Mouse (Mus musculus): Measurements from ENCODE around the gene Plek. TPM values are rescaled to one million over a fixed set of nuclear protein-coding genes. Genes with fewer than 3 reads are reported as not detected.

The Plek gene
- total and polyA plus RNA-seq, 3 experiments, result 166 to 354 (median 223) TPM

DNA sequence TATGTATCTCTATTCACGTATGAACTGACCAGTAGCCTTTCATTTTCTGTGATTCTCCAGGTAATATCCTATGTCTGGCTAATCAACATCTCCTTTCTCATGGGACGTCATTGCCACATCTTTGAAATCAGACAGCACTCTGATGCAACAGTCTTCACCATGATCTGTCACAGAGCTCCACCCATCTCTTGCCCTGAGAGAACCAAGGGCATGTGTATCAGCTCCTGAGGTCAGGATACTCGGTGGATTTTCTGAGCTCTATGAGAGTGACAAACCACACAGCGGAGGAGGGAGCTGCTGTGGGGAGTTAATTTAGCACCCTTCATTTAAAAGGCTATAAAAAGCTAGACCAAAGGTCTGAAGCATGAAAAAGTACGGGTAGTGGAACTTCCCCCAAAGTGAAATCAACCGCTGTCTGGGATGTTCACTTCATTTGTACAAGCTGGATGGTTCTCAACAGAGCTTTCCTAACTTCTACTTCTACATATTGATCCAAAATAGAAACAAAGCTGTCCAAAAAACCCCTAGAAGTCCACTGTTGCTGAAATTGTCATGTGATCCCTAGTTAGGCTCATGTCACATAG lies 64.3 kb downstream of the Plek start (continued):
- TF ChIP-seq ZC3H11A (IDR thresholded peaks at IDR 0.05; ENCODE audit: low read depth, low read length) (no peak), SMC3 (IDR thresholded peaks at IDR 0.05; ENCODE audit: low read depth, low read length) (peak; percentile 1; the same call in 1 of the 2 replicates), USF2 (conservative IDR thresholded peaks at IDR 0.05; ENCODE audit: low read depth, low read length) (no peak), CHD2 (IDR thresholded peaks at IDR 0.05; ENCODE audit: low read length) (0 out of 2 replicates have a peak, but pooled peaks have one; percentile 9), POLR2A (IDR thresholded peaks at IDR 0.05; ENCODE audit: low read depth, low read length) (peak; percentile 28; the same call in 1 of the 2 replicates), BHLHE40 (IDR thresholded peaks at IDR 0.05; ENCODE audit: low read depth, low read length) (peak; percentile 44), MAZ (IDR thresholded peaks at IDR 0.05; ENCODE audit: low read depth, low read length) (0 out of 2 replicates have a peak, but pooled peaks have one; percentile 21), GABPA (IDR thresholded peaks at IDR 0.05; ENCODE audit: insufficient replicate concordance, low read depth, low read length) (no peak), RAD21 (IDR thresholded peaks at IDR 0.05; ENCODE audit: low read depth, low read length) (no peak), UBTF (IDR thresholded peaks at IDR 0.05; ENCODE audit: low read depth, low read length) (no peak), HCFC1 (IDR thresholded peaks at IDR 0.05; ENCODE audit: low read depth, low read length) (no peak; the same call in 1 of the 2 replicates), KAT2A (IDR thresholded peaks at IDR 0.05; ENCODE audit: insufficient replicate concordance, low read length) (no peak), TBP (conservative IDR thresholded peaks at IDR 0.05; ENCODE audit: low read depth, low read length) (no peak), ELF1 (IDR thresholded peaks at IDR 0.05; ENCODE audit: low read depth, low read length) (no peak), RCOR1 (conservative IDR thresholded peaks at IDR 0.05; ENCODE audit: low read depth, low read length) (peak; percentile 62; the same call in 1 of the 2 replicates), ZMIZ1 (IDR thresholded peaks at IDR 0.05; ENCODE audit: low read depth, low read length) (no peak), MAX (IDR thresholded peaks at IDR 0.05; ENCODE audit: low read length) (peak; percentile 77), TCF12 (IDR thresholded peaks at IDR 0.05; ENCODE audit: low read depth, low read length) (peak; percentile 42; the same call in 1 of the 2 replicates), POLR2AphosphoS2 (IDR thresholded peaks at IDR 0.05; ENCODE audit: low read depth, low read length) (no peak)

GRCm38 (mm10) chr11:16986550-16987187 lies 65.5 kb downstream of the Plek start:
- in situ Hi-C loops (cut with MboI; ENCODE audit: low pct_ligation_motif_present, low pct_unique_long_range_greater_than_20kb, low sequenced_read_pairs) (no loop called here), dilution Hi-C loops (cut with MboI; ENCODE audit: extremely low pct_ligation_motif_present, extremely low pct_unique_long_range_greater_than_20kb, low sequenced_read_pairs) (no loop called here)
- H3K4me1 ChIP-seq (ENCODE audit: control insufficient read depth in 1 of 2, insufficient read depth in 2 of 2), result peaks cover 27 to 91% of the 10 kb centered on the region in 2 experiments
- H3K4me2 ChIP-seq (ENCODE audit: insufficient read depth, low read depth, poor library complexity, severe bottlenecking), result peak overlapping the region; percentile 57
- no peaks in the 10 kb centered on the region for H3K9me3 ChIP-seq (replicated peaks; ENCODE audit: low read length)
- H3K4me3 ChIP-seq (replicated peaks in 1 of 3; ENCODE audit: low read depth in 2 of 3, low read length in 2 of 3, poor library complexity in 1 of 3), result no peak overlapping the region
- DNase-seq (ENCODE audit: extremely low read depth), result peak; percentile 79
- H3K36me3 ChIP-seq (replicated peaks in 1 of 2; ENCODE audit: control insufficient read depth in 1 of 2, insufficient read depth in 1 of 2, low read length in 1 of 2), result peaks cover 70 to 88% of the 10 kb centered on the region in 2 experiments
- H3K9ac ChIP-seq (ENCODE audit: insufficient read depth, low read depth), result peak overlapping the region; percentile 50; the same call in 1 of the 2 replicates
- peaks cover 15% of the 10 kb centered on the region for H3K79me2 ChIP-seq (replicated peaks; ENCODE audit: control insufficient read depth, extremely low read depth, insufficient read depth, poor library complexity, severe bottlenecking)
- H3K27ac ChIP-seq (ENCODE audit: insufficient read depth, low read depth), result peak overlapping the region; percentile 68
- no peaks in the 10 kb centered on the region for H3K27me3 ChIP-seq (replicated peaks)
- TF ChIP-seq SIN3A (IDR thresholded peaks at IDR 0.05; ENCODE audit: low read length), result no peak; the same call in 1 of the 2 replicates
- TF ChIP-seq ETS1 (conservative IDR thresholded peaks at IDR 0.05; ENCODE audit: low read depth, low read length), result peak; percentile 82
- peak; percentile 67 for TF ChIP-seq CHD2 (IDR thresholded peaks at IDR 0.05; ENCODE audit: low read length)
- no peak for TF ChIP-seq ZNF384 (IDR thresholded peaks at IDR 0.05; ENCODE audit: low read depth, low read length)
- no peak for TF ChIP-seq USF2 (conservative IDR thresholded peaks at IDR 0.05; ENCODE audit: low read depth, low read length)
- TF ChIP-seq PAX5 (IDR thresholded peaks at IDR 0.05; ENCODE audit: low read length), result no peak
- no peak for TF ChIP-seq RAD21 (IDR thresholded peaks at IDR 0.05; ENCODE audit: low read depth, low read length)
- no peak for TF ChIP-seq GABPA (IDR thresholded peaks at IDR 0.05; ENCODE audit: insufficient replicate concordance, low read depth, low read length)
- TF ChIP-seq RCOR1 (conservative IDR thresholded peaks at IDR 0.05; ENCODE audit: low read depth, low read length), result 0 out of 2 replicates have a peak, but pooled peaks have one; percentile 10
- no peak for TF ChIP-seq MAFK (IDR thresholded peaks at IDR 0.05; ENCODE audit: insufficient replicate concordance, low read length)
- peak; percentile 53 for TF ChIP-seq TCF12 (IDR thresholded peaks at IDR 0.05; ENCODE audit: low read depth, low read length)
- TF ChIP-seq E2F4 (IDR thresholded peaks at IDR 0.05; ENCODE audit: insufficient replicate concordance, low read depth, low read length), result no peak
- TF ChIP-seq SMC3 (IDR thresholded peaks at IDR 0.05; ENCODE audit: low read depth, low read length), result no peak
- TF ChIP-seq CHD1 (IDR thresholded peaks at IDR 0.05; ENCODE audit: low read depth, low read length), result peak; percentile 57; the same call in 1 of the 2 replicates
- no peak for TF ChIP-seq UBTF (IDR thresholded peaks at IDR 0.05; ENCODE audit: low read depth, low read length)
- TF ChIP-seq USF1 (IDR thresholded peaks at IDR 0.05; ENCODE audit: low read depth, low read length), result no peak
- TF ChIP-seq TBP (conservative IDR thresholded peaks at IDR 0.05; ENCODE audit: low read depth, low read length), result no peak
- no peak for TF ChIP-seq HCFC1 (IDR thresholded peaks at IDR 0.05; ENCODE audit: low read depth, low read length)
- 0 out of 2 replicates have a peak, but pooled peaks have one; percentile 47 for TF ChIP-seq MAZ (IDR thresholded peaks at IDR 0.05; ENCODE audit: low read depth, low read length)
- no peak for TF ChIP-seq ZMIZ1 (IDR thresholded peaks at IDR 0.05; ENCODE audit: low read depth, low read length)
- TF ChIP-seq NRF1 (IDR thresholded peaks at IDR 0.05; ENCODE audit: low read depth, low read length), result no peak
- TF ChIP-seq POLR2AphosphoS2 (IDR thresholded peaks at IDR 0.05; ENCODE audit: low read depth, low read length), result no peak
- TF ChIP-seq CTCF (conservative IDR thresholded peaks at IDR 0.05 in 1 of 2, IDR thresholded peaks at IDR 0.05 in 1 of 2; ENCODE audit: low read depth in 2 of 2, low read length in 2 of 2), result no peak
- TF ChIP-seq MAX (IDR thresholded peaks at IDR 0.05; ENCODE audit: low read length), result peak; percentile 71; the same call in 1 of the 2 replicates
- no peak for TF ChIP-seq KAT2A (IDR thresholded peaks at IDR 0.05; ENCODE audit: insufficient replicate concordance, low read length)
- TF ChIP-seq BHLHE40 (IDR thresholded peaks at IDR 0.05; ENCODE audit: low read depth, low read length), result peak; percentile 79
- TF ChIP-seq ZKSCAN1 (IDR thresholded peaks at IDR 0.05; ENCODE audit: borderline replicate concordance, low read depth, low read length), result no peak
- TF ChIP-seq JUND (conservative IDR thresholded peaks at IDR 0.05; ENCODE audit: low read depth, low read length), result peak; percentile 85

Data from CH12.LX (cell line).